Mouse (Mus musculus) testis, adult 2 months (tissue): ENCODE data around the gene Sh2d5.

Experiments used
- CTCF ChIP-seq: fragments of 200-500 bp; IDR thresholded peaks from 2 replicates; pipeline ENCODE4 v1.5.1; 2012; ENCODE audit warnings: low read depth, mild to moderate bottlenecking, inconsistent platforms, low read length, moderate library complexity; ENCODE audit not compliant: control insufficient read depth, insufficient read depth, insufficient replicate concordance
- POLR2A ChIP-seq: fragments of 200-500 bp; IDR thresholded peaks from 2 replicates; pipeline ENCODE4 v1.6.1; 2012; ENCODE audit warnings: low read depth, mild to moderate bottlenecking, inconsistent platforms, low read length, moderate library complexity; ENCODE audit not compliant: control insufficient read depth

DNA sequence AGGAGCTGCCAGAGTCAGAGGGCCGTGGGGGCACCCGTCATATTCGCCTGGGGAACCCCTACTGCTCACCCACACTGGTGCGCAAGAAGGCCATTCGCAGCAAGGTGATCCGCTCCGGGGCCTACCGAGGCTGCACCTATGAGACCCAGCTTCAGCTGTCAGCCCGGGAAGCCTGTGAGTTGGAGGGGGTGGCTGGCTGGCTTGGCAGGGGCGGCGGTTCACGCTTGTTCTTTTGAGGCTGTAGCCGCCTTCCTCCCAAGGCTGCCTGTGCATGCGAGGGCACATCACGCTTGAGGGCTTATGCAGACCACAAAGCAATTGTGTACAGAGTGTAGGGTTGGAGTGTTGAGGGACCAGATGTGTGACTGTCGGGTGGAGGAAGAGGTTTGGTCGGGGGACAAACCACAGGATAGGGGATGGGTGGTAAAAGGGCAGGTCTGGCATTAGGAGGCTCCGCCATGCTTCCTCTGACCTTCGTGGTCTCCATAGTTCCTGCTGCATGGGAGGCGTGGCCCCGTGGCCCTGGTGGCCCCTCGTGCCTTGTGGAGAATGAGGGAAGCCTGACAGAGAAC, 7.0 kb downstream of the Sh2d5 start:
- no peak for TF ChIP-seq CTCF
- no peak for TF ChIP-seq POLR2A
